Mouse (Mus musculus) cerebellum, adult 11-12 months (tissue): ENCODE results near the gene Adamts12.

Experiments
- DNase-seq: peaks from one replicate; pipeline ENCODE4 v3.0.0; 2022

Gene Adamts12

GRCm38 (mm10) chr15:11082961-11083569, 18.5 kb downstream of the Adamts12 start:
- DNase-seq: no peak

GRCm38 (mm10) chr15:11083678-11084077, 19.1 kb downstream of the Adamts12 start:
- DNase-seq: no peak

GRCm38 (mm10) chr15:11084241-11084992, 19.8 kb downstream of the Adamts12 start:
- DNase-seq: no peak

- no peak for DNase-seq
These were observed 20.4 kb downstream of the Adamts12 start for GRCm38 (mm10) chr15:11084993-11085365.

- DNase-seq: no peak
These were observed 24.9 kb downstream of the Adamts12 start for GRCm38 (mm10) chr15:11089494-11089893.

GRCm38 (mm10) chr15:11095566-11095965, 31.0 kb downstream of the Adamts12 start:
- no peak for DNase-seq

GRCm38 (mm10) chr15:11097967-11098702, 33.5 kb downstream of the Adamts12 start:
- DNase-seq: no peak

- no peak for DNase-seq
These were observed 34.4 kb downstream of the Adamts12 start for GRCm38 (mm10) chr15:11098940-11099339.

GRCm38 (mm10) chr15:11100917-11101316, 36.3 kb downstream of the Adamts12 start:
- no peak for DNase-seq

- no peak for DNase-seq
These were observed 40.5 kb downstream of the Adamts12 start for GRCm38 (mm10) chr15:11105101-11105500.

GRCm38 (mm10) chr15:11107376-11107775, 42.8 kb downstream of the Adamts12 start:
- DNase-seq: no peak

- DNase-seq: no peak
These were observed 50.1 kb downstream of the Adamts12 start for GRCm38 (mm10) chr15:11114631-11115197.

- no peak for DNase-seq
These were observed 51.7 kb downstream of the Adamts12 start for GRCm38 (mm10) chr15:11116303-11116702.

GRCm38 (mm10) chr15:11116853-11117252, 52.3 kb downstream of the Adamts12 start:
- DNase-seq: no peak

- no peak for DNase-seq
These were observed 53.8 kb downstream of the Adamts12 start for GRCm38 (mm10) chr15:11118371-11118770.

GRCm38 (mm10) chr15:11121721-11122120, 57.1 kb downstream of the Adamts12 start:
- DNase-seq: no peak

- DNase-seq: no peak
These were observed 60.8 kb downstream of the Adamts12 start for GRCm38 (mm10) chr15:11125361-11125760.

- no peak for DNase-seq
These were observed 63.9 kb downstream of the Adamts12 start for GRCm38 (mm10) chr15:11128457-11128856.

- no peak for DNase-seq
These were observed 68.3 kb downstream of the Adamts12 start for GRCm38 (mm10) chr15:11132586-11133558.

GRCm38 (mm10) chr15:11145581-11145980, 81.0 kb downstream of the Adamts12 start:
- DNase-seq: no peak

- DNase-seq: no peak
These were observed 94.8 kb downstream of the Adamts12 start for GRCm38 (mm10) chr15:11159386-11159785.

GRCm38 (mm10) chr15:11160759-11161158, 96.2 kb downstream of the Adamts12 start:
- no peak for DNase-seq
